Mouse (Mus musculus) testis, adult 2 months (tissue): ENCODE results near the gene Top2b. TPM values are rescaled to one million over a fixed set of nuclear protein-coding genes. Genes with fewer than 3 reads are reported as not detected.

Experiments
- H3K27ac ChIP-seq: fragments of 200-500 bp; 2 replicates; pipeline ENCODE4 v1.5.1; 2012; ENCODE audit warnings: low read depth, low read length; ENCODE audit not compliant: control insufficient read depth, insufficient read depth
- H3K27me3 ChIP-seq: fragments of 200-500 bp; 2 replicates; pipeline ENCODE4 v1.6.1; 2012; ENCODE audit warnings: mild to moderate bottlenecking, low read length, moderate library complexity; ENCODE audit not compliant: control insufficient read depth, insufficient read depth
- H3K36me3 ChIP-seq: fragments of 200-500 bp; 2 replicates; pipeline ENCODE4 v1.6.1; 2012; ENCODE audit warnings: mild to moderate bottlenecking, low read length; ENCODE audit not compliant: control insufficient read depth, insufficient read depth
- H3K4me1 ChIP-seq: fragments of 200-500 bp; 2 replicates; pipeline ENCODE4 v1.6.1; 2012; ENCODE audit warnings: low read length; ENCODE audit not compliant: control insufficient read depth, insufficient read depth
- H3K4me3 ChIP-seq: fragments of 200-500 bp; 2 replicates; pipeline ENCODE4 v1.5.1; 2012; ENCODE audit warnings: low read depth, mild to moderate bottlenecking, low read length, moderate library complexity, mixed read lengths; ENCODE audit not compliant: control insufficient read depth
- CTCF ChIP-seq: fragments of 200-500 bp; IDR thresholded peaks from 2 replicates; pipeline ENCODE4 v1.5.1; 2012; ENCODE audit warnings: low read depth, mild to moderate bottlenecking, inconsistent platforms, low read length, moderate library complexity; ENCODE audit not compliant: control insufficient read depth, insufficient read depth, insufficient replicate concordance
- POLR2A ChIP-seq: fragments of 200-500 bp; IDR thresholded peaks from 2 replicates; pipeline ENCODE4 v1.6.1; 2012; ENCODE audit warnings: low read depth, mild to moderate bottlenecking, inconsistent platforms, low read length, moderate library complexity; ENCODE audit not compliant: control insufficient read depth
- polyA plus RNA-seq: library from polyadenylated mRNA; depleted of rRNA; stranded (reverse); fragments of >200 nt; gene quantifications from 2 replicates; pipeline ENCODE4 v1.2.3, GENCODE M21; 2012

Gene Top2b
- polyA plus RNA-seq, 1 experiment: 6.7 TPM

DNA sequence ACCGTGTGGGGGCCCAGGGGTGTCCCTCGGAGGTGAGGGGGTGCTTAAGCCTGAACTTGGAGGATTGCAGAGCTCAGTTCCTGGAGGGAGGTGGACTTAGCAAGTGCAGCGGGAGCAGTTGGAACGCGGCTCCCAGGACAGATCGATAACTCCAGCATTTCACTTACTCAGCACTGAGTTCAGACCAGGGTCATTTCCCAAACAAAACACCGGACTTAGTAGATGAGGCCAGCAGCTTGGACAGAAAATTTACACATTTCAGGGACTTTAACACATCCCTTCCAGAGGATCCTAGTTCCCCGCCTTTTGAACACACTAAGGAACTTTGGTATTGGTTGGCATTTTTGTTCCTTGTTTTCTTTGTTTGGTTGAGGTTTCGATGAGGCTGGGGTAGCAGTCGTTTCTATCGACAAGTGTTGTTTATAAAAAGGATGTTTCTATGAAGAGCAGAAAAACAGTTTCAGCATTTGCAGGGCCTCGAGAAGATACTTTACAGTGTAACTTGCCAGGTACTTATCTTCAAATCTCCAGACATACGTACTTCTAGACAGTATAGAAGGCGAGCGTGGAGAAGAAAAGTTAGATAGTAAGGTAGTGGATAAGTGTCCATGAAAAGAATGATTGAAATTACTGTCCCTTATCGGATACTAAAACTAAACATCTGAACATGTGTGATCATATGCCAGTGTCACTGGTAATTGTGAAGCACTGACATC lies 1.4 kb downstream of the Top2b start:
- Histone ChIP-seq H3K27ac (peak overlapping the region; percentile 97), H3K4me3 (peak overlapping the region; percentile 98)

DNA sequence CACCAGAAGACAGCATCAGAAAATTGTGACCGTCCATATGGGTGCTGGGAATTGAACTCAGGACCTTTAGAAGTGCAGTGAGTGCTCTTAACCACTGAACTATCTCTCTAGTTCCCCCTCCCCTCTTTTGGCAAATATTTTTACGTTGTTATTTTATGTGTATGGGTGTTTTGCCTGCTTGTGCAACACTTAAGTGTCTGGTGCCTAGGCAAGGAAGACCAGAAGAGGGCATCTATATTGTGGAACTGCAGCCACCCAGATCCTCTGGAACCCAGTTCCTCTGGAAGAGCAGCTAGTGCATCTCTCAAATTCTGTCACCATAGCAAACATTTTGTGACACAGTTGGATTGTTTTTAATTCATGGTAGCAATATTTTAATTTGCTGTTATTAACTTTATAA lies 2.0 kb downstream of the Top2b start:
- Histone ChIP-seq H3K4me1 (peaks cover 6% of the 10 kb centered on the region), H3K27ac (no peak overlapping the region), H3K4me3 (no peak overlapping the region), H3K36me3 (no peaks in the 10 kb centered on the region), H3K27me3 (no peaks in the 10 kb centered on the region)
- TF ChIP-seq CTCF (no peak), POLR2A (no peak)

More for the DNA sequence above, 1.4 kb downstream of the Top2b start:
- Histone ChIP-seq H3K4me1 (peaks cover 6% of the 10 kb centered on the region), H3K27me3 (no peaks in the 10 kb centered on the region), H3K36me3 (no peaks in the 10 kb centered on the region)
- no peak for TF ChIP-seq CTCF
- TF ChIP-seq POLR2A: no peak

DNA sequence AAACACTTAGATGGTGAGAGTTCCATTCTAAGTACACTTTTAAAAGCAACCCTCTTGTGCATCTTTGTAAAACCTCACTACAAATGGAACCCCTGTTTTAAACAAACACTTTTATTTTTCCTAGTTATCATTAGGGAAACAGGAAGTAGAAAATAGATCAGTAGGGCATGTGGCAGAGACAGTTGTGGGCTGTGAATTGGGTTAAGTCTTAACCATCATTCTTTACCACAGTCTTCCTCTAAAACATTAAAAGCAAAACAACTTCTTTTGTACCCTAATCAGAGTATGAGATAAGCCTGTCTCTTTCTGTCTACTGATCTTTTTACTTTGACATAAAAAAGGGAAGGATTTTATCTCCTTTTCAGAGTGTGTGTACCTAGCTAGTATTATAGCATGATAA lies 7.8 kb downstream of the Top2b start:
- TF ChIP-seq CTCF (no peak), POLR2A (no peak)
- H3K27me3 ChIP-seq: no peaks in the 10 kb centered on the region
- H3K4me1 ChIP-seq: no peaks in the 10 kb centered on the region
- no peak overlapping the region for H3K27ac ChIP-seq
- H3K4me3 ChIP-seq: no peak overlapping the region
- H3K36me3 ChIP-seq: no peaks in the 10 kb centered on the region

DNA sequence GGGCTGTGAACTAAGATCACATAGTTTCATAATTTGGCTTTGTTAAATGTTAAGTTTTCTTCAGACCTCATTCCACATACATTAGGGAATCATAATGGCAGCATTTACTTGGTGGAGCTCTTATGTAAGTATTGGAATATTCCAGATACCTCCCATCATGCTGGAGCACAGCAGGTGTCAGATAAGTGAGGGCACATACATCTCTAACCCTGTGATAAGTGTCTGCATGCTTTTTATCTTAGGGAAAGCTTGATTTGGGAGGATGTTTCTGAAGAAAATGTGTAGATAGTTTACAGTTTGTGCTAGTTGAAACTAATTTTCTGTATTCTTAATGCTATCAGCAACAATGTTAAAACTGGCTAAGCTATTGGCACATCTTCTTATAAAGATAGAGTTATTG lies 8.2 kb downstream of the Top2b start:
- Histone ChIP-seq H3K4me3 (no peak overlapping the region), H3K4me1 (no peaks in the 10 kb centered on the region), H3K27me3 (no peaks in the 10 kb centered on the region), H3K36me3 (no peaks in the 10 kb centered on the region), H3K27ac (no peak overlapping the region)
- no peak for TF ChIP-seq CTCF
- no peak for TF ChIP-seq POLR2A

DNA sequence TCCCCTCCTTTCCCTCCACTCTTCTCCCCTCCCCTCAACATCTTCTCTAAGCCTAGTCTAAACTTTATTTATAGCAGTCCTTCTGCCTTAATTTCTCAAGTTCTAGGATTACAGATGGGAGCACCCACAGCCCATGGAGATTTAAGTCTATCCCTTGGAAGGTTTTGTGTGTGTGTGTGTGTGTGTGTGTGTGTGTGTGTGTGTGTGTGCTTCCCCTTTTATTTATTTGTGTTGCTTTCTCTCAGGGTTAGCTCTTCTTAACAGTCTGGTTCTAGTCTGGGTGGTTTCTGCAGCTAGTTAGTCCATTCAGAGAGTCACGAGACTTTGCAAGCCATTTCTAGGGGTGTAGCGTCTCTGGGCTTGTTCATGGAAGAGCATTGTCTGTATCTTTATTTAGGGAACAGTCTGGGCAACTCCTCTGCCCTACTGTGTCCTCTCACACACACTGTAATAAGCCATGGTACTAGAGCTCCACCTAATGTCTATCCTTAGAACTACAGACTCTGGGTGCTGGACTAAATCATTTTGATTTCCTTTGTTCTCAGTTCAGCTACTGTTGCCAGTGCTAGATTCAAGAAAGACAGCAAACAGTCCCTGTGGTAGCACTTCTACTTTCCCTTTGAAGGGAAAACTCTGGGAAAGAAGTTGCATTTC lies 15.1 kb downstream of the Top2b start:
- Histone ChIP-seq H3K27ac (no peak overlapping the region), H3K36me3 (no peaks in the 10 kb centered on the region), H3K27me3 (no peaks in the 10 kb centered on the region), H3K4me3 (no peak overlapping the region), H3K4me1 (no peaks in the 10 kb centered on the region)
- TF ChIP-seq CTCF: no peak

DNA sequence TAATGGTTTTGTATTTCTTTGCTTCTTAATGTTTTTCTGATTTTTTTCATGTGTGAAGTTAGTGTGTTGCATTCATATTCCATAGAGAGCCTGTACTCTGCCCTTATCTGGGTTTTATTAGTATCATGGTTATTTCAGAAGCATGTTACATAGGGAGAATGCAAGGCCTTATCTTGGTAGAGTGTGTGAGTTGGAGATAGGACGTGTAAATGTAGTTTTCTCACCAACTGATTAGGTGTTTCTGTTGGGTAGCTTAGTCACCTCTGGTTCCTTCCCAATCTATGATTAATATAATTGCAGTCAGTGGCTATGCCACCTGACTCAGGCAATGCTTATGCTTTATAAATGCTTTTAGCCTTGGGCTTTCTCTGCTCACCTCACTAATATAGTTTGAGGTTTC lies 19.8 kb downstream of the Top2b start:
- TF ChIP-seq CTCF: no peak
- TF ChIP-seq POLR2A: no peak
- Histone ChIP-seq H3K4me3 (no peak overlapping the region), H3K4me1 (no peaks in the 10 kb centered on the region), H3K36me3 (no peaks in the 10 kb centered on the region), H3K27ac (no peak overlapping the region), H3K27me3 (no peaks in the 10 kb centered on the region)

DNA sequence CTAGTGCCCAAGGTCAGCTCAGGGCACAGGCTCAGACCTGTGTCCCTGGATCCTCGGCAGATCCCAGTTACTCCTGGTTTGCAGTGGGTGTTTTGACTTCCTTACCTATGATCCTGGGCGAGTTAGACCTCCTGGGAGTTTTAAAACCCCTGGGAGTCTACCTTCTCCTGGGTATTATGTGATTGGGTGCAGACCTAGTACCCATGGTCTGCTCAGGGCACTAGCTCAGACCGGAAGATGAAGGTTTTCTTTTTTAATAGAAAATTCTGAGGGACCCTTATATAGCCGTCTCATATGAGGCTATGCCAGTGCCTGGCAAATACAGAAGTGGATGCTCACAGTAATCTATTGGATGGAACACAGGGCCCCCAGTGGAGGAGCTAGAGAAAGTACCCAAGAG lies 40.2 kb downstream of the Top2b start:
- H3K4me1 ChIP-seq: no peaks in the 10 kb centered on the region
- H3K4me3 ChIP-seq: no peak overlapping the region
- H3K27me3 ChIP-seq: no peaks in the 10 kb centered on the region
- no peaks in the 10 kb centered on the region for H3K36me3 ChIP-seq
- no peak overlapping the region for H3K27ac ChIP-seq
- TF ChIP-seq POLR2A (no peak), CTCF (no peak)

DNA sequence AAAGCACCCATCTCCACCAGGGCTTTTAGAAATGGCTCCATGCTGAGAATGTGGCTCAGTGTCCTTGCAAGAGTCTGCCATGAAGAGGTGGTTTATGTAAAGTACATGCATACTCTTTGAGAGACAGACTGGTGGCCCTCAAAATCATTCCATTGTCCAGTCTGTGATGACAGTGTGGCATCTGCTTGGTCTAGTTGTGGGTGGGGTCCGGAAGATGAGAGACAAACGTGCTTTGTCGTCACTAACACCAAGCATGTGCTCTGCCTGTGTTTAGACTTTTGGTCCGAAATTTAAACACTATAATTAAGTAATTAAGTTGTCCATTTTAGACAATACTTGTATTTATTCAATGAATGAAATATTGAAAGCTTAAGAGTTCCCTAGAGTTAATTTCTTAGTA lies 49.2 kb downstream of the Top2b start:
- no peak overlapping the region for H3K27ac ChIP-seq
- TF ChIP-seq CTCF (no peak), POLR2A (no peak)
- H3K36me3 ChIP-seq: no peaks in the 10 kb centered on the region
- no peak overlapping the region for H3K4me3 ChIP-seq
- H3K4me1 ChIP-seq: no peaks in the 10 kb centered on the region
- no peaks in the 10 kb centered on the region for H3K27me3 ChIP-seq
